Mouse (Mus musculus): Measurements from ENCODE around the gene 4930442H23Rik. TPM values are rescaled to one million over a fixed set of nuclear protein-coding genes. Genes with fewer than 3 reads are reported as not detected.

Gene 4930442H23Rik
- total RNA-seq, 2 experiments from 2014 or later, result not detected

DNA sequence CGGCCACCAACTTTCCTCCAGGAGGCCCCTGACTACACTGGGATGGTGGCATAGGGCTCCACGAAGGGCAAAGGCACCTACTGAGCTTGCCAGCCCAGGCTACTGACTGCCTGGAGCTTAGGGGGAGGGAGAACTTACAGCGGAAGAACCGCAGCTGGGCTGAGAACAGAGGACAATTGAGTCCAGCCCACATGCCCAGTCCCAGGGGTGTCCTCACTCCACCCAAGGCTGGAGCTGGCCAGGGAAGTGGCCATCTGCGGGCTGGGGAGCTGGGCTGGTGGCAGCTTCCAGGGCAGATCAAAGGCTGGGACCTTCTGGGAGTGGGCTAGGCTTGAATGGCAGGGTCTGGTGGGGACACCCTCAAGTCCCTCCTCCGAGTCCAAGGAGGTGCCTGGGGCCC lies 28.9 kb downstream of the 4930442H23Rik start:
- no peak for ATAC-seq (replicated peaks; ENCODE audit: low FRiP score, poor library complexity, severe bottlenecking)

DNA sequence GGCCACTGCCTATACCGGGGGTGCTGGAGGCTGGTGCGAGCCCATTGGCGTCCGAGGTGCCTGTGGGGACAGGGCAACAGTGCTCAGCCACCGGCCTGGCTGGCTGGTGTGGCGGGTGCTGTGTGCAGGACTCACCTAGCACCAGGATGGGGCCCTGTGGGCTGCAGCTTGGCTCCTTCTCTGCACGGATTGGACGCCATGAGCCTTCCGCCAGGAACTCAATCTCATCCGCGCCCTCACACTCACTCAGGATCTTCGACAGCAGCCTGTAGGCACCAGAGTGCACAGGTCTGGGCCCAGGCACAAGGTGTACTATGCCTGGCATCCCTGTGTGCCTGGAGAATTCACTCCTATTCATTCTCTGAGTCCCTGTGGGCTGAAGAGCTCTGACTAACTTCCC lies 29.3 kb downstream of the 4930442H23Rik start:
- ATAC-seq (replicated peaks; ENCODE audit: low FRiP score, poor library complexity, severe bottlenecking), result no peak

DNA sequence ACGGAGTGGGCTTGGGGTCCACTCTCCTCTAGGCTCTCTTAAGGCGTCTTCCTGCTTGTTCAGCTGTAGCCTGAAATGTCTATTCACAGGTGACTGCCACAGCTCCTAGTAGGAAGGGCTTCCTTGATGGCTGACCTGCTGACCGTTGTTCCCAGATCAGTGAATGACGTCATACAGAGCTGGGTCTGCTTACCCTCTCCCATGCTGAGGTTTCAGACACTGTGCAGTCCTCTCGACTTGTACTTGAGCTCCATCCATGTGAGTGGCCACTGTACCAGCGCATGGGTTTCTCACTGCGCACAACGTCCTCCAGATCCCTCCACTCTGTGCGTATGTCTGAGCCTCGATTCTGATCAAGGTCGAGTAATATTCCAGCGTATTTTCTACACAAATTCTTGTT lies 31.0 kb downstream of the 4930442H23Rik start:
- ATAC-seq (replicated peaks; ENCODE audit: low FRiP score, poor library complexity, severe bottlenecking), result no peak

DNA sequence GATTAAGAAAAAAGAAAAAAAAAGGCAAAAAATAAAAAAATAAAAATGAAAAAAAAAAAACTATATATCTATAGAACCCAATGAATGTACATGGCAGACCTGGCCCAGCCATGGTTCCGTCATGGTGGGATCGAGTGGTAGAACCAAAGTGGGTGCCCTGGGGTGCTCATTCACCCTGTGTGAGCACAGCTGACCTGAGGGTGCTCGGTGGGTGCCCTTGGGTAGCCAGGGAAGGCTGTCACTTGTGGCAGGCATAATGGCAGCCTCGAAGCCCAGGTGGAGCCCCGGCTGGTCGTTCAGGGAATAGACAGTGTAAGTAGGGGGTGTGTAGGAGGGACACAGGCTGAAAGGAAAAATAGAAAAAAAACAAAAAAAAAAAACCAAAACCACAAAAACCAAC lies 32.4 kb downstream of the 4930442H23Rik start:
- no peak for ATAC-seq (replicated peaks; ENCODE audit: low FRiP score, poor library complexity, severe bottlenecking)

DNA sequence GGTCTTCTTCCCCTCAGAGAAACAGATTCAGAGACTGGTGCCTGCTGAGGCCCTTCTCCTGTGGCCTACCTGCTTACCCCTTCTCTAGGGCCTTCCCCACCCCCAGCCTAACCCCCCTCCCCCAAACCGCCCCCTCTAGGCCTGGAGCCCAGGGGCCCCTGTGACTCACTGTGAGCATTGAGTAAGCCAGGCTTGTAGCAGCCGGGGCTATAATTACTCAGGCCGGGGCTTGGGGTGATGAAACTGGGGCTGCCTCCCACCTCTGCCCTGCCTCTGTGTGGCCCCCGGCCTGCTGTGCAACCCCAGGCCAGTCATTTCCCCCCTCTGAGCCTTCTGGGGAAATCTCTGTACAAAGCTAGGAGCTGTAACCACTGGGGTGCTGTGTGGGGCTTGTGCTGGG lies 37.4 kb downstream of the 4930442H23Rik start:
- ATAC-seq (replicated peaks; ENCODE audit: low FRiP score, poor library complexity, severe bottlenecking), result no peak

DNA sequence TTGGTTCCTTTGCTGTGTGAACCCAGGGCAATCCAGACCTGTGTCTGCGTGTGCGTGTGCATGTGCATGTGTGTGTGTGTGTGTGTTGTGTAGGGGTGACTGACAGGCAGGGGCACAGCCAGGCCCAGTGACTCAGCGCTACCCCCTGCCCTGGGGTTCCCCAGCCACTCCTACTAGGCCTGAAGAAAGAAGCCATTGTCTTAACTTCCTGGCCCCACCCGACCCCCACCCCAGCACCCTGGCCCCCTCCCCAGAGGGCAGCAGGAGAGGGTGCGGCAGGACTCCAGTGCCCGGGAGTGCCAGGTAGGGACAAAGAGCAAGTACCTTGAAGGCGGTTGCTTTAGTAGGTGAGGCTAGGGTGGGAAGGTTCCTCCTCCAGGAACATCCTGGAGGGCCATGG lies 37.9 kb downstream of the 4930442H23Rik start:
- ATAC-seq (replicated peaks; ENCODE audit: low FRiP score, poor library complexity, severe bottlenecking), result no peak

DNA sequence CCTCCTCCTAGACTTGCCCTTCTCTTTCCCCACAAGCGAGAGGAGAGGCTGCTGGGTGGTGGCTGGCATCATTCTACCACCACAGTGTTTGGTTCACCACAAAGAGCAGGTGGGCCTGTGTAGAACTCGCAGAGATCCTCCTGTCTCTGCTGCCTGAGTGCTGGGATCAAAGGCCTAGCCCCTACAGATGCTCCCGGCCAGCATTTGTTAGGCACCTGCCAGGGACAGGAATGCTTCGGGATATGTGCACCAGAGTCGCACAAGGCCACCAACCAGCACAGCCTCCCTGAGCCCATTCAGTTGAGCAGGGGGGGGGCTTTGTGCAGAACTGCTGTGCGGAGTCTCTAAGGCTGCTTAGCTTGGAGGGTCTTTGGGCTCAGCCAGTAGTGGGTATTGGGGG lies 38.3 kb downstream of the 4930442H23Rik start:
- no peak for ATAC-seq (replicated peaks; ENCODE audit: low FRiP score, poor library complexity, severe bottlenecking)

DNA sequence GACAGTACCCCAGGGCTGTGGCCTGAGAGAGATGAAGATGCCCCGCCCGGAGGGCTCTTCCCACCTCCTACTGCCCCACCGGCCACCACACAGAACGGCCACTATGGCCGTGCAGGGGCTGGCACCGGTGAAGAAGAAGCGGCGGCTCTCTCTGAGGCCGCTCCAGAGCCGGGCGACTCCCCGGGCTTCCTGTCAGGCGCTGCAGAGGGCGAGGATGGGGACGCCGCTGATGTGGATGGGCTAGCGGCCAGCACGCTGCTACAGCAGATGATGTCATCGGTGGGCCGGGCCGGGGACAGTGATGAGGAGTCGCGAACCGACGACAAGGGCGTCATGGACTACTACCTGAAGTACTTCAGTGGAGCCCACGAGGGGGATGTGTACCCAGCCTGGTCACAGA lies 39.0 kb downstream of the 4930442H23Rik start:
- ATAC-seq (replicated peaks; ENCODE audit: low FRiP score, poor library complexity, severe bottlenecking), result no peak

DNA sequence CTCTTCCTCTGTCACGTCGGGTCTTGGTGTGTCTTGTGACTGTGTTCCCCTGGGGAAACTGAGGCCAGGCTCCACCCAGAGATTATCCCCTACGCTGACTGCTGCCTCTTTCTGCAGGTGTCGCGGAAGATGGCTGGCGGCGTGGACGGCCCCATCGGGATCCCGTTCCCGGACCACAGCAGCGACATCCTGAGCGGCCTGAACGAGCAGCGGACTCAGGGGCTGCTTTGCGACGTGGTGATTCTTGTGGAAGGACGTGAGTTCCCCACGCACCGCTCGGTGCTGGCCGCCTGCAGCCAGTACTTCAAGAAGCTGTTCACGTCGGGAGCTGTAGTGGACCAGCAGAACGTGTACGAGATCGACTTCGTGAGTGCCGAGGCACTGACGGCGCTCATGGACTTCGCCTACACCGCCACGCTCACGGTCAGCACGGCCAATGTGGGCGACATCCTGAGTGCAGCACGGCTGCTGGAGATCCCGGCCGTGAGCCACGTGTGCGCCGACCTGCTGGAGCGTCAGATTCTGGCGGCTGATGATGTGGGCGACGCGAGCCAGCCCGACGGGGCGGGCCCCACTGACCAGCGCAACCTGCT lies 39.7 kb downstream of the 4930442H23Rik start:
- no peak for ATAC-seq (replicated peaks; ENCODE audit: low FRiP score, poor library complexity, severe bottlenecking)

DNA sequence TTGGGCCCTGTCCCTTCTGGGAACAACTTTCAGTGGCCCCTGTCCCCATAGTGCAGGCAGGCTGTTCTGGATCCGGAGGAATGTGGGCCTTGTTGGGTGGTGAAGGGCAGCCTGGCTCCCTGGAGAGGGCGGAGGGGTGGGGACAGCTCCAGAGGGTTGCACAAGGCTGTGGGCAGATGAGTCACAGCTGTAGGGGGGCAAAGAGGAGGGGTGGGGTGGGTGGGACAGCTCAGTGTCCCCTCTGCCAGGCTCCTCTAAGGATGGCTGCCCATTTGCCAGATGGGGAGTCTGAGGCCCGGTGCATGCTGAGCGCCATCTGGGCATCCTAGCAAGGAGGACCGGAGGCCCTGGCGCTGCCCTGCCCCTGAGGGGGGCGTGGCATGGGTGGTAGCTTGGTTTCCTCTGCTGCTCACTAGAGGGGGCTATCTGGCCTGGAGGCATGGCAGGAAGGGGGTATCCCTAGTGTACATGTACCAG lies 40.5 kb downstream of the 4930442H23Rik start:
- no peak for ATAC-seq (replicated peaks; ENCODE audit: low FRiP score, poor library complexity, severe bottlenecking)

DNA sequence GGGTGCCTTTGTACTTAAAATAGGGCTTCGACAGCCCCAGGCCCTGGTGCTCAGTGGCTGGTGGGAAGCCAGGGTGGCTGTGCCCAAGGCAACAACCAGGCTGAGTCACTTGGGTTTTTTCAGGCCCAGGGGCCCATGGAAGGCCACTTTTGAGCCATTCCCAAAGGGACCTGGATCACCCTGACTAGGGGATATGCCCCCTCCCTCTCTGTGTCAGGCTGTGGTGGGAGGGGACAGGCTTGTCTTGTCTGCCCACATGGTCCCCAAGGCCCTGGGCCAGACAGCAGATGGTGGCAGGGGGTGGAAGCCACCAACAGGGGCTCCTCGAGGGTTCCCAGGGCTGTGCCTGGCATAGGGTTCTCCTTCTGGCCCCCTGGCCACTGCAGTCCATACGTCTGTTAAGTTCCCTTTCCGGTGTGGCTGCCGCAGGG lies 41.1 kb downstream of the 4930442H23Rik start:
- ATAC-seq (replicated peaks; ENCODE audit: low FRiP score, poor library complexity, severe bottlenecking), result no peak

DNA sequence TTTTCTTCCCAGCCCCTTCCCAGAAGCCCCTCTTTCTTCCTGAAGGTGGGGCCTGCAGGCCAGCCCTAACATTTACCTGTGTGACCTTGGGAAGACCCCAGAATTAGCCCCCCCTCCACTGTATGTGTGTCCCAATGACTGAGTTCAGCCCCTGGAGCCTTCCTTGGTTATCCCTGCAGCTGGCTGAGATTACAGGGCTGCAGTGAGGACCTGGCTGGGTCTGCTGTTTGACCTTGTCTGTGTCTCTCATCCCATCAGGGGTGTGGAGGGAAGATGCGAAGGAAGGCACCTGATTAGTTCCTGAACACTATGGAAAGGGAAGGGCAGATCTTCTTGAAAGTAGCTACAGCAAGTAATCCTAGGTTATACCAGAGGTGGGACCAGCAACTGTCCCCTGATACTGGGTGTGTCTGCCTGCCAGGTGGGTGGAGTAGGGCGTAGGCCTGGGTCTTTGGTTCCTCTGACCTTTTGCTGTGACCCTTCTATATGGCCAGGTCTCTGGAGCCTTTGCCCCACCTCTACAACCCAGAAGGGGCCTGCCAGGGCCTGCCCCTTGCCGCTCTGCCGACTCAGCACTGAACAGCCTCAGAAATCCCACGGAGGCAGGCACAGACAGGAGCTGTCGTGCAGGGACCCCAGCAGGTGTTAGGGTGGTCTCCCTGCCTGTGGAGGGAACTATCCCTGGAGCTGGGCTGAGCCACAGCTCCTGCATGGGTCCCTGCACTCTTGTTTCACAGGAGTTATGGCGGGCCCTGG lies 42.0 kb downstream of the 4930442H23Rik start:
- ATAC-seq (replicated peaks; ENCODE audit: low FRiP score, poor library complexity, severe bottlenecking), result no peak

DNA sequence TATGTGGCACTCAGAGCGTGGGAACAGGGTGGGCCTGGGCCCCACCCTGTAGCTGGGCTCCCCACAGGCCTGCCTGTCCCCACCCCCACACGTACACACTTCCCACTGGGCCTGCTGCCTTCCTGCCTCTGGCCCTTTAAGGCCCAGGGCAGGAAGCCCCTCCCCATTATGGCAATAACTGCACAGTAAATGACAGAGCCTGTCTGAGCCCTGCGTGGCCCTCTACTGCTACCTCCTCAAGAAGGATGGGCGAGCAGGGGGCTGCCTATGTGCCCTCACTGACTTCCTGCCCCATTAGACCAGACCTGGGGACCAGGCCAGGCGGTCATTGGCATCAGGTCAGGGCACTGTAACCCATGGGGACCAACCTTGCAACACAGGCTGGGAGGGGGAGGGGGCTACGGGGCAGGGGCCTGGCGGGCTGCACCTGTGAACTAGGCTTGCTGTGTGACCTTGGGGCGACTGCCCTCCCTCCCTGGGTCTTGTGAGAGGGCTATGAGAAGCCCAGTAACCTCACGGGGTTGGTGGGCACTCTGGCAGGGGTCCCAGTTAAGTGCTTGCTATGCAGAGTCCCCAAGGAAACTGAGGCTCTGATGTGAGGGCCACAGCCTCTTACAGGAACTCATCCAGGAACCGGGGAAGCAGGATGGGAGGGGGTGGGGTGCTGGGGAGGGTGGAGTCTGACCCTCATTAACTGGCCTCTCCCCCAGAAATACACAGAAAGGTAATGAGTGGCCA lies 42.8 kb downstream of the 4930442H23Rik start:
- no peak for ATAC-seq (replicated peaks; ENCODE audit: low FRiP score, poor library complexity, severe bottlenecking)

DNA sequence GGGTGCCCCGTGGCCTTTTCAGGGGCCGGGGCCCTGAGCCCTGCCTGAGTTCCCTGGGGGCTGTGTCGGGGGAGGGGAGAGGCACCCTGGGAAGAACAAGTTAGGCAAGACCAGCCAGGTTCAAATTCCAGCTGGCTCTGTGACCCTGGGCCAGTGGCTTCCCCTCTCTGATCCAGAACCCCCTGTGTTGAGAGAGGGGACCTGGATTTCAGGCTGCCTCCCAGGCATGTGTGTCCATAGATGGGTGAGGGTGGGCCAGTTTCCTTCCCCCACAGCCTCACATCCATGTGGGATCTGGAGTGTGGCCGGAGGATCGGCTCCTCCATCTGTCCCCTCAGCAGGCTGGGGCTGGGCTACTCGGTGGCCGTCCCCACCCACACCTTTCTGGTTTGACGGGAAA lies 43.6 kb downstream of the 4930442H23Rik start:
- no peak for ATAC-seq (replicated peaks; ENCODE audit: low FRiP score, poor library complexity, severe bottlenecking)

DNA sequence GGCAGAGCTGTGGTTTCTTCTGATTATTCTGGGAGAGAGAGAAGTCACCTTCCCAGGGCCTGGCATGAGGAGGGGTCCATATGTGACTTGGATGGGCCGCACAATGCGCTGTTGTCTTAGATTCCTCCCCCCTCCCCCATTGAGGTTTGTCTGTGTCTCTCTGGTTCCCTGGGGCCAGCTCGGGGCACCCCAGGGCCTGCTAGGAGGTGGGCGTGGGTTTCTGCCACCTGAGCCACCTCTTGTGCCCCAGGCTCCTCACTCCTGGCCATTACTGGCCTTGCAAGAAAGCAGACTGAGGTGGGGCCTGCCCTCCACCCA lies 44.2 kb downstream of the 4930442H23Rik start:
- ATAC-seq (replicated peaks; ENCODE audit: low FRiP score, poor library complexity, severe bottlenecking), result no peak

DNA sequence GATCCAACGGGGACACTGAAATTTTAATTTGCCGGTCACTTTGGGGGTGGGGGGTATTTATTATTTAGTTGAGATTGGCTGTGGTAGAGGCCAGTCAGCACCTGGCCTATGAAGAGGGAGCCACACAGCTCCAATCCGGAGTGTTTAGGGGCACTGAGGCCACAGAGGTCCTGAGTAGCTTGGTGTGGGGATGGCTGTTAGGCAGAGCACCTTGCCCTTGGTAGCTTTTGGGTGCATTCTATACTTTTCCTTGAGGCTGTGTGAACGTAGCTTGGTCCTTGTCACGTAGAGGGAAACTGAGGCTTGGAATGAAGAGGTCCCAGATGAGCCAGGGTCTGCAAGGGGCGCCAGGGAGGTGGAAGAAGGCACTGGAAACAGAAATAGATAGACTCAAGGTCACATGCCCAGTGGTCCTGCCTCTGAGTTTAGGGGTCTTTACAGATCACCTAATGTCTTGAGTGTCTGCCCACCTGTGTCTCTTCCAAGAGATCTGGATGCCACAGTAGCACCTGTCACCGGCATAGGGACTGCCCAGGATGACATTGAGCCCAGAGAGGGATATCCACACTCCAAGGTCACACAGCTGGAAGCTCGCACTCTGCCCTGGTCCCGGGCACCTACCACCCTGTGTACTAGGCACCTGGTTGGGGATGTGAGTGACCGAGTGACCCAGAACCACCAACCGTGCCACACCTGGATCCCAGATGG lies 44.7 kb downstream of the 4930442H23Rik start:
- ATAC-seq (replicated peaks; ENCODE audit: low FRiP score, poor library complexity, severe bottlenecking), result no peak

DNA sequence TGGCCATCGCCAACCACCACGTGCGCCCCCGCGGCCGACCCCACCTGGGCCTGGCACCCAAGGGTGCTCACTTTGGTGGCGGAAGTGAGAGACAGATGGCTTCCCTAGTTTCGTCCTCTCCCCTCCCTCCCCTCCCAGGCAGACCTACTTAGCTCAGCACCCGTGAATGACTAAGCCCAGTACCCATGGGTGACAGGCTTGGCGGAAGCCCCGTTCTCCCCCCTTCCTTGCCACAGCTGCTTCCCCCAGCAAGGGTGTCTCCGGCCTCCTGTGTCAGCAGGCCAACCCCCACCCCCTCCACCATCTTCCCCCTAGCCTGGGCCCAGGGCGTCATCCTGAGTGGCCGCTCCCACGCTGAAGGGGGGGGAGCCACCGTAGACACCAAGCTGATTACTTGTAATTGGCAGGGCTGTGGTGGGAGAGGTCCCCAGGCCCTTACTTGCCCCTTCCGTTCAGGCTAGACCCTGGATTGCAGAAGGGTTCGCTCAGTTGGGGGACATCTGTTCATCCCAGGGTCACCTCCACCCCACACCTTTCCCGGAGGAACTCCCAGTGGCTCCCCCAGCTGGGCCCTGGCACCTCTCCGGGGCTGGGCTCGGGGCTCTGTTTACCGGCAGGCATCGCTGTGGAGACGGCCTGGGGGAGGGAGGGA lies 45.4 kb downstream of the 4930442H23Rik start:
- ATAC-seq (replicated peaks; ENCODE audit: low FRiP score, poor library complexity, severe bottlenecking), result no peak

DNA sequence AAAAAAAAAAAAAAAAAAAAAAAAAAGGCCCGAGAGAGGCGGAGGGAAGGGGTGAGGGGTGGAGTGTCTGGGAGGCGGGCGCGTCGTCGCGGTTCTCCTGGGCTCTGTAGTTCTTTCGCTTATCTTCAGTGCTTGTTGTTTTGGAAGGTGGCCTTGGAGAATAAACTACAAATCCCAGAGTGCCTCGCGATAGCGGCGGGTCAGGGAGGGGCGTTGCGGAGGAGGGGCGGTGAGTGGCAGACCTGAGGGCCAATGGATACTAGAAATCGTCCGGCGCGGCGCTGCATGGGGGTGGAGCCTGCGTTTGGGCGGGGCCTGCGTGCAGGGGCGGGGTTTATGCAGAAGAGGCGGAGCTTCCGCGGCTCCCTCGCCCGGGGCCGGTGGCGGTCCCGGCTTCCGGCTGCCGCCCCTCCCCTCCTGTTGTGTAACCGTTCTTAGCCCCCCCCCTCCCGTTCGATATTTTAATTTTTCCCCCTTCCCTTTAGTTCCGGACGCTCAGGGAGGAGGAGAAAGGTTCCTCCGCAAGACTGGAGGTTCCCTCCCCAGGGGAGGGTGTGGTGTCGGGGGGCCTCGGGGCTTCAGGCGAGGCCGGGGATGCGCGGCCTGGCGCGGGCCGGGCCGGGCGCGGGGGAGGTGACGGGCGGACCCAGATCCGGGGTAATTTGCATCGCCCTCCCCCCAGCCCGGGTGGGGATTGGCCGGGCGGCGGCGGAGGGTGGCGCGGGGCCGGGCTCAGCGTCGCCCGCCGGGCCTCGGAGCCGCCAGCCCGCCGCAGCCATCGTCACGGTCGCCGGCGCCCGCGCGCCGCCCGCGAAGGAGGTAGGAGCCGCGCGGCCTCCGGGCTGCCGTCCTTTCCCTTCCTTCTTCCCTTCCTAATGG lies 46.2 kb downstream of the 4930442H23Rik start:
- ATAC-seq (replicated peaks; ENCODE audit: low FRiP score, poor library complexity, severe bottlenecking), result peak; percentile 75

DNA sequence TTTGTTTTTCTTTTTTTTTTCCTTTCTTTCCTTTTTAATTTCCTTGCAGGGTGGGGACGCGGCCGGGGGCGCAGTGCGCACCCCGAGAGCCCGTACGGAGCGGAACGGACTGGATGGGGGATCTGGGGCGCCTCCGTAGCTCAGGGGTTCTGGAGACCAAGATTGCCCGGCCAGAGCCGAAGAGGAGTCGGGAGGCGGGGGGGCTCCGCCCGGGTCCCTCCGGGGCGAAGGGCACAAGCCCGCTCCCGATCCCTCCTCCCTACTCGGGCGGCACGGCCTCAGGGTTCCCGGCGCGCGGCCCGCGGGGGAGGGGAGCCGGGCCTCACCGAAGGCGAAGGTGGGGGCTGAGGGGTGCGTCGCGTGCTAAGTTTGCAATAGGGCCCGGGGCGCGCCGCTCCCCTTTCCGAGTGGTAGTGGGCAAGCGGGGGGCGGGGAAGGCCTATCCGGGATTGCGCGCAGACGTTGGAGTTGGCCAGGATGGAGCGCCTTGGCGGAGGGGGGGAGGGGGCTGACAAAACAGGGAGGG lies 46.9 kb downstream of the 4930442H23Rik start:
- no peak for ATAC-seq (replicated peaks; ENCODE audit: low FRiP score, poor library complexity, severe bottlenecking)

Measured in erythroblast, adult 5-6 weeks (primary cell).